Mouse (Mus musculus): Measurements from ENCODE around the gene Kif28.

DNA sequence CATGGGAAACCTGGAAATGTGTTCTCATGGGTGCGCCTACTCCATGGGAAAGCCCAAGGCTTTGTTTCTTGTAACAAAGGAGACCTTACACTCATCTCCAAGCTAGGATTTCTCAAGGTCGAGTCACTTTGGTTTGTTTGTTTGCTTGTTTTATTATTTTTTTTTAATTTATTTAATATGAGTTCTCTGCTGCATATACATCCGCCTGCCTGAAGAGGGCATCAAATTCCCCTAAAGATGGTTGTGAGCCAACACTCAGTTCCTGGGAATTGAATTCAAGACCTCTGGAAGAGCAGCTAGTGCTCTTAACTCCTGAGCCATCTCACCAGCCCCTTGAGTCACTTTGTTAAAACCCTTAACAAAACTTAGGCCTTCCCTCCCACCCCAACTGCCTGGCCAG, 31.7 kb downstream of the Kif28 start:
- no peak for TF ChIP-seq GATA1 (IDR thresholded peaks at IDR 0.05; ENCODE audit: borderline replicate concordance, low read length)
- no peak for TF ChIP-seq FLI1 (IDR thresholded peaks at IDR 0.05; ENCODE audit: low read length)

Measured in megakaryocyte, embryonic 14.5 days (primary cell).